Mouse (Mus musculus) spleen, postnatal 10 days (tissue): ENCODE data around the gene Ppp1r7.
"Not testable (repeated sequence)": the region's sequence is repeated elsewhere in the genome, so short reads cannot be mapped to it uniquely, and the experiment has no call there.

Experiments
- DNase-seq, 2 experiments: peaks; one replicate each; pipeline ENCODE4 v3.0.0; 2021 to 2022; ENCODE audit warnings: low spot score in 2 of 2

The Ppp1r7 gene

DNA sequence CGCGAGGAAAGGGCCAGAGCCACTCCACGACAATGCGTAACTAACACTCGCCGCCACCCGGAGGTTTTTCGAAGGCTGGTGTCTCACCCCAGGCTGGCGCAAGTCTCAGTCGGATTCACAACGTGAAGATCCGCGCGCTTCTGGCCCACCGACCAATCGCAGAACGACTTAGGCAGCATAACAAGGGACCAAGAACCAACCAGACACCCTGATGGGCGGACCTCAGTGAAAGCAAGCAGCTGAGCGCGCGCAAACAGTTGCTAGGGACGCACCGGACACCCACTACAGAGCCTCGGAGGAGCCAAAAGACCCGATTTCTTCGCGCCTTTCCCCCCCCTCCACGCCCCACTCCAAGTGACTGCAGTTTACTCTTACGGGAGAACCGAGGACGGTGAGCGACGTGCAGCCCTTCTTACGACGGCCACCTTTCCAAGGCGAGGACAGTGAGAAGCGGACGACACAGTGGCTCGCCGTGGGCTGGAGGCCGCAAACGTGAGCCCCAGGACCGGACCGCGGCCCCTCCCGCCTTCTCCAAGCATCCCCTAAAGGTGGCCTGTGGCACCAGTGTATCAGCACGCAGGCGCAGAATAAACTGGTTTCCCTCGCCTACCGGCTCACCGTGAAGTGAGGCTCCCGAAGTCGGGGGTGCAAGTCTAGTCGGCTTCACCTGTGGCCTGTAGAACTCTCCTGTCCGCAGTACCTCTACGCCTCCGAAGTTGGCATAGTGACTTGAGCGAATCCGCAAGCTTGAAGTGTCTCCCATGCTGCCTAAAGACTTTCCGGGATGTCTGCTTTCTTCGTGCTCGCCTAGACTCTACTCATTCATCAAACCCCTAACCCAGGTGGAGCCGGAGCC, at the start of gene Ppp1r7, which contains the start of gene Pask:
Gene Ppp1r7, plus strand, starts transcription at position 207 of the 856 bp plus-strand sequence.
Gene Pask, minus strand, starts transcription at position 835 of the 856 bp plus-strand sequence.
- DNase-seq = peak; percentile 86 to 95

DNA sequence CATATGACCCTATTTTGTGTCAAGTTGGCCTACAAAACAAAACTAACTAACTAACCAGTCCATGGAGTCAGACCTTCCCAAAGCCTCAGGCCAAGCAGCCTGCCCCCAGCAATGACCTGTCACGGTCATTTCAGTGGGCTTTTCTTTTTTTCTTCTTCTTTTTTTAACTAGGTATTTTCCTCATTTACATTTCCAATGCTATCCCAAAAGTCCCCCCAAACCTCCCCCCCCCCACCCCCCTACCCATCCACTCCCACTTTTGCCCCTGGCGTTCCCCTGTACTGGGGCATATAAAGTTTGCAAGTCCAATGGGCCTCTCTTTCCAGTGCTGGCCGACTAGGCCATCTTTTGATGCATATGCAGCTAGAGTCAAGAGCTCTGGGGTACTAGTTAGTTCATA, 48.2 kb upstream of the Ppp1r7 start:
- DNase-seq = not testable (repeated sequence)

DNA sequence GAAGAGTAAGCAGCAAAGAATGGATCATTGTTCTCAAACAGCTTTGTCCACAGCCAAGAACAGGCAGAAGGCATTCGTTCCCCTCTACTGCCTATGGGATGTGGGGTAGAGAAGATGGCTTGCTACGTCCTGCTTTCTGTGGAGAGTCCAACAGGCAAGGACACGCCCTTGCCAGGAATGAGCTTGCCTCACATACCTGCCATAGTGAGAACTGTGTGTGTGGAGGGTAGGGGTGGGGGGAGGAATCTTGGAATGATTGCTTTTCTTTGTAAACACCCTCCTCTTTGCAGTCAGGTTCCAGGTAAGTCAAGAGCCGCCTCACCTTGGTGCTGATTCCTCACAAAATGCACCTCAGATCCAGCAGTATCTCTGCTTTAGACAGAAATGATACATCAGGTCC, 42.9 kb upstream of the Ppp1r7 start:
- DNase-seq = no peak

DNA sequence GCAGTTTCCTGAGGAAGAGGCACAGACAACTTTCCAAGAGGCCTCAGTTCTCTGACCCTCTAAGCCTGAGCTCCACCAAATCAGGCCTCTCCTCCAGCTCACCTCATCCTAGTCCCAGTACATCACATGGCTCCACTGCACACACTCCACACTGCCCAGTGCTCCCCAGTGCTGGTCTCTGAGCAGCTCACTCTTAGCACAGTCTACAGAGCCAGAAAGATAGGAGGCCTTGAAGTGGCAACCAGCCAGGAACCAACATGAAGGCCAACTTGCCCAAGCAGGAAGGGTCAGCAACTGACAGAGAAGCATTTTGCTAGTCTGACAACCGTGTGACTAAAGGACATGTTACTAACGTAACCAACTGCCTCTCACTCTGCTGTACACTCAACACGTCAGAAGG, 42.1 kb upstream of the Ppp1r7 start:
- no peak for DNase-seq

DNA sequence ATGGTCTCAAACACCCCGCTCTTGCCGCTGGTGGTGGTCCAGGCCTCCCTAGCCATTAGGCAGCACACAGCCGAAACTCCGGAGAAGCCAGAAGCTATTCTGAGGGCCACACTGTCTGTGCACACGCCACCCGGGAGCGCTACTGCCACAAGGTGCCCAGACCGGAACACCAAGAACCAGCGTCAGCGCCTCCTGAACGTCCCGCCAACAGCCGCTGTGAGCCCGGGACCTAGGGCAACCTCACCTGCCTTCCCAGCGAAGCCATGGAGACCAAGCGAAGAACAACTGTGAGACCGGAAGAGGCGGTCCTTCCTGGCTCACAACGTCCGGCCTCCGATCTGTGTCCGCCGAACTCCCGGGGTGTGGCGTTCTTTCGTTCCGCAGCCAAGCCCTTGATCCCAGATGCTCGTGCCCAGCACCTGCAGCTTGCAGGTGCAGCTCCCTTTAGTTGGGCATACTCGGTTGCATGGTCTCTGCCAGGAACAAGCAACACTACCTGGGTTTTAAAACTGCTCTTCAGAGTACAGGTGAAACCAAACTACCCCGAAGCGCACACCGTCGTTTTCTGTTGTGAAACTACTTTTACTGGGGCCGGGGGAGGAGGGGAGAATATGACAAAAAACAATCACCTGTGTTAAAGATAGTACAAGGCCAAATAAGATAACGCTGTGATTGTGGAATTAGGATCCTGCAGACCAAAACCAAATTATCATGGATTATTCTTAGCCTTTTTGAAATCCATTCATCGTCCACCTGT, 36.9 kb upstream of the Ppp1r7 start, which contains the start of gene Mterf4:
Gene Mterf4, minus strand, starts transcription at position 335 of the 757 bp plus-strand sequence.
- DNase-seq = peak; percentile 72 to 86

DNA sequence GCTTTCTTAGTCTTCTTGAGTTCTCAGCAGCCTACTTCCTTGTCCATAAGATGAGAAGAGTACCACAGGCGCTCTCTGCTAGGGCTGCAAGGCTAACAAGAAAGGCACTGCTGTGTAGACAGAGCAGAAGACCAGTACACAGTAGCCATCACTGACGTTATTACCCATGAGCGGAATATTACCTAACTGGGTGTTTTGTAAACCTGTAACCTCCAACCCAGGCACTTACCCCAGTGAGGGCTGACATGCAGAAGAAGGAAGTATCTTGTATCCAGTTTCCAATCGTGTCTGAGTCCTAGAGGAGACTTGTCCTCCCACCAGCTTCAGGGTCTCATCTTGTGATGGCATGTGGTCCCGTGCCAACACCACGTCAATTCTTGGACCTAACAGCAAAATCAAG, 18.7 kb upstream of the Ppp1r7 start:
- DNase-seq = no peak

DNA sequence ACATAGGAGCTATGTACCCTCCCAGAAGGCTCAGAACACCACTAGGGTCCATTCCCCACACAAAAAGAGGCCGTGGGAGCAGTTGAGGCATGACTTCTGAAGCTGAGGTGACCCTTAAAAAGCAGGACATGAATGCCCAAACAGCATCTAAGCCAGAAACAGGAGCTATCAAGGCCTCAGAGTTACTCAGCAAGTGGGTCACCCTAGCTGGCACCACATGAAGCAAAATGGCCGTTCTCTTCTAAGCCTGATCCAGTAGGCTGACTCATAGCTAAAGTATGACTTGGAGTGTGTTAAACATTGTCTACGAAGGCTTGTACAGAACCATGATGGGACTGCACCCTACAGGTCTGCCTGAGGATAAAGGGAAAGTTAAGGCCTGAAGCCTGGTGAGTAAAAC, 16.2 kb upstream of the Ppp1r7 start:
- no peak for DNase-seq

DNA sequence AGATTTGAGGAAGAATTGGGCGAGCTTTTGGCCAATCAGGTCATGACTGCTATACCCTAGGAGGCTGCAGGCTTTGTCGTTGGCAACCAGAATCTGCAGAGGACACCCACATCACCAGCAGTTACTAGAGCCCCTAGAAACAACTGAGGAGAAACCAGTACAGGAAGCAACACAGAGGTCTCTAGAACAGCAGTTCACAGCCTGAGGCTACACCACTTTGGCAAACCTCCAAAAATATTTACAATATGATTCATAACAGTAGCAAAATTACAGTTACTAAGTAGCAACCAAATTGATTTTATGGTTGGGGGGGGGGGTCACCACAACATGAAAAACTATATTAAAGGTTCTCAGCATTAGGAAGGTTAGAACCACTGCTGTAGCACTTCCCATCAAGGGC, 8.0 kb upstream of the Ppp1r7 start:
- DNase-seq = no peak

DNA sequence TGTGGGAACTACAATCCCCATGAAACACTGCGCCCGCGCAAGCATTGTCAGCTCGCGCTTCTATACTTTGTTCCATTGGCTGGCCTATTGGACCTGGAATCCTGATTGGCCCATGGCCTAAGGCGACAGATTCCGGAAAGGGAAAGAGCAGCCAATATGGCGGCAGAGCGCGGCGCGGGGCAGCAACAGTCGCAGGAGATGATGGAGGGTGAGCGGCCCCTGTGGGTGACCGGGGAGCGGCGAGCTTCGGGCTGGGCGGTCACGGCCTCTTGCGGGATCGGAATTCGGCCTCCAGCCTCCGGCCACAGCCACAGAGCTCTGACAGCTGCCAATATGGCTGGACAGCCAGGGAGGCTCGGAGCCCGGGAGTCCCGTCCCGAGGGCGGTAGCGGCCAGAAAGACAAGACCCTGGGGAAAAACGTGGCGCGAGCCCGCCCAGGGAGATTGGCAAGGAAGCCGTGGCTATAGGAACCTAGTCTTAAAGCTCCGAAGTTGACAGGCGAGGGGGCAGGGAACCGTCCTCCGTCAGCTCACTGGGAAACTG, 922 bp downstream of the Ppp1r7 start:
- DNase-seq = peak in 1 of 2 experiments; percentile 94

DNA sequence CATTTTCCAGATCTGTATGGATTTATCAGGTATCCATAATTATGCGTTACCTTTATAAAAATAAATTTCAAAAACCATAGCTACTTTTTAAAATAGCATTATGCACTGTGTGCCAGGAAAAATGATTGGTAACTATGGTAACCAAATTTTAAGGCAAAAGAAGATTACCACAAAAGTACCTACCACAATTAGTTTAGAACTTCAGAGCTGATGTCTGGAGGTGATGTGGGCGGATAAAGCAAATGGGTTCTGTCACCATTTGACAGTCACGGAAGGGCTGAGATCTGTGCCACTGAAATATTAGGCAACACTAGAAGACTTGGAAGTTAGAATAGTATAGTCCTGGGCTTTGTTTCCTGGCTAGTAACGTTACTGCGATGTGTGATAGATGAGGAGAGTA, 4.5 kb downstream of the Ppp1r7 start:
- no peak for DNase-seq

DNA sequence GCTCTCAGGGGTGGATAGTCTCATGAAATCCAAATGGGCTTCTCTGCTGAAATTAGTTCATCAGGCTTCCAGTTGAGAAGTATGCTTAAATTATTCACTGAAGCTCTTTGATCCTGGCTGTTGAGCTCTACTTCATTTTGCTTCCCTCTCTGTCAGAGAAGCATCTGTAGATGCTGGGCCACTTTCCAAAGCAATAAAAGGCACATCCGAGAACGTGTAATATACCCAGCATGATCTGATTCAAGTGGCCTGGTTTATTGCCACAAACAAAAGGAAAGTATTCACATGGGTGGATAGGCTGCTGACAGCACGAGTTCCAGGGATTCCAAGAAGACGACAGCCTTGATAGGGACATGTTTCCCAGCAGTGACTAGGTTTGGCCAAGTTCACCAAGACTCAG, 7.0 kb downstream of the Ppp1r7 start:
- no peak for DNase-seq

DNA sequence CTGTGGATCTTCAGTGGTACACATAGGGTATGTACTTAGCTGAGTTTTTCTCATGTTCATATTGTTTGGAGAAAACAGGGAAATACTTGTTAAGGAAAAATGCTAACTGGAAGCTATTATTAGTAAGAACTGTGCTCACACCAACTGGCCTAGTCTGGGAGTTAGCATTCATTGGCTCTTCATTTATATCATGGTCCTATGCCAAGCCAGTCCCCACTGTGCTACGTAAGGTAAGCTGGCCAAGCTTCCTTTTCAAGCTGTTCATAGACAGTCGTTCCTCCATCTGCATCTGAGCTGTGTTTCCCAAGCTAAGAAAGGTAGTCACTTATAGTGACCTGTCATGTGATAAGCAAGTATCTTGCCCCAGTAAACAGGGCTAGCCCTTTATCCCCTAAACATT, 10.1 kb downstream of the Ppp1r7 start:
- no peak for DNase-seq

DNA sequence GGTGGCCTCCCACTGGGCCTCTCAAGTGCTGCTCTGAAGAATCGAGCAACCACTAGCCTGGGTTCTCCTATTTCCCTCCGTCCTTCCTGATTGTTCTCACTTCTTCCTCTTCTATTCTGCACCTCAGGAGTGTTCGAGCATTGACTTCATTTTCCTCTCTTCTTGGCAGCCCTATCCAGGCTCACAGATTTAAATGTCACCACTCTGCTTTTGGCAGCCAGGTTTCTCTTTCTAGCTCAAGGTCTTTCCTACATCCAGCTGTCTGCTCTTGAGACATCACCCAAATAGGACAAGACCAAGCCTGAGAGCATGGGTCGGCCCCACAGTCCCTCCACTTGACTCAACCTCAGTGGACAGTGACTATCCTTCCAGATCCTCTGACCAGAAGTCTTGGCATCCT, 20.0 kb downstream of the Ppp1r7 start:
- DNase-seq = no peak

DNA sequence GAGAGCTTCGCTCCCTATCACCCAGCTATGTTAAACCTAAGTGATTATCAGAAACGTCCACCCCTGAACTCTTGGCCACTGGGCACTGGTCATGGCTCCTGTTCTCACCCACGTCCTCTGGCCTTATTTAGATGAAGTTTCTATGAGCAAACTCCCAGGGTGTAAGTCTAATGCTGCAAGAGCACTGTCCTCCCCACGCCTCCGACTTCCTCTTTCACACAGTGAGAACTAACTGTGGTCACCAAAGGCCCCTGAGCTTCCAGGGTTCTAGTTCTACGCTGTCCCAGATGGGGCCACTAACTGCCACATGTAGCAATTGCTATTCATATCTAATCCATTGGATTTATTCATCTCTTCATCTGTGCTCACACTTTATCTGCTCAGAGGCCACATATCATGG, 23.0 kb downstream of the Ppp1r7 start:
- DNase-seq = no peak

DNA sequence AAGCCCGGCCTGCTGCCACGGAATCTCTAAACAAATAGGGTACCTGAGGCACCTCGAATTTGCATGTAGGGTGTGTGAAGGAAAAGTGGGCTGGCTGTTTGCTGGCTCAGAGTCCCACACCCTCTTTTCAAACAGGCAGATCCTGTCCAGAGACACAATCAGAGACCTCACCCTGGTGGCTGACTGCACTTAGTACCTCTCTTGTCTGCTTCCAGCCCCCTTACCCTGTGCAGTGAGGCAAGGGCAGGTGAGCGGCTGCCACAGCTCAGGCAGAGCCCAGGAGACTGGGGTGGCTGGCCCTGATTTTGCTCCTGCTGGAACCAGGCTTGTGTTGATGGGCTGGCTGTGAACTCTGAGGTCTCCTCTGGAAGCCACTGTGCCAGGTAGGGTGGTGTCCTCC, 31.0 kb downstream of the Ppp1r7 start, which contains the start of gene Ano7:
Gene Ano7, plus strand, starts transcription at position 266 of the 400 bp plus-strand sequence.
- DNase-seq = no peak

DNA sequence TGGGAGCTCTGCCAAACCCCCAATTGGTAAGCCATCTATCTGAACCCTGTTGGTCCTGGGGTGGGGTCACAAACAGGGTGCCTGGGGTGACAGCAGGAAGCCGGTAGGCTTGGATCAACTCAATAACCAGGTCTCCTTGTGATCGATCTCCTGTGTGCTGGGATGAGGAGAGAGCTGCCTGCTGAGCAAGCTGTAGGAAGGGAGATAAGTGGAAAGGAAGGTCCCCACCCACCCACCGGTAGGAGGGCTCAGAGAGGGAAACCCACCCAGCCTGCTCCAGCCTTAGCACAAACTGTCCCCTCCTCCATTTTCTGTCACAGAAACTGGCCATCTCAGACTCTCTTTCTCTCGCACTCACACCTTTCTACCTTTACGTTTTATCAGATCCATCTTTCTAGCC, 34.7 kb downstream of the Ppp1r7 start:
- DNase-seq = no peak

DNA sequence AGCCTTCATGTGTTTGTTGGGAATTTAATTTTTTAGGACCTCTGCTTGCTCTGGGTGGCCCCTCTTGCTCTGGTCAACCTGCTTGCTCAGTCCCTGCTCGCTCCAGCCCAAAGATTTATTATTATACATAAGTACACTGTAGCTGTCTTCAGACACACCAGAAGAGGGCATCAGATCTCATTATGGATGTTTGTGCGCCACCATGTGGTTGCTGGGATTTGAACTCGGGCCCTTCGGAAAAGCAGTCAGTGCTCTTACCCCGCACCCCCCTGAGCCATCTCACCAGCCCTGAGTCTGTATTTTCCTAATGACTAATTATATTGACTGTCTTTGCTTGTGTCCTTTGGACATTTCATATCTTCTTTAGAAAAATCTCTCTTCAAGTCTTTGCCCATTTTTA, 36.5 kb downstream of the Ppp1r7 start:
- no peak for DNase-seq

DNA sequence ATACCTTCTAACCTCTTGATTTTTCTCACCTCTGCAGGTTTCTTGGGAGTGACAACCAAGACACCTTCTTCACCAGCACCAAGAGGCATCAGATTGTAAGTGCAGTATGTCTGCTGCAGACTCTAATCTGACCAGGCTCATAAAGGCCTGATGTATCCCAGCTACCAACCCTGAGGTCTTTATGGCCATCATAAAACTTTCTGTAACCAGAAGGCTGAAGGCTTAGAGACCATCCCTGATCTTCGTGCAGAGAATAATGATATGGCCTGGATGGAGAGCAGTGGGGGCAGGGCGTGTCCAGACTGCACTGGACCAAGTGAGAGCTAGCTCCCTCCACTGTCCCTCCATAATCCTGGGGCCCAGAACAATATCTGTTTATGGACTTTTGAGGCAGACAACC, 44.5 kb downstream of the Ppp1r7 start:
- DNase-seq = no peak

DNA sequence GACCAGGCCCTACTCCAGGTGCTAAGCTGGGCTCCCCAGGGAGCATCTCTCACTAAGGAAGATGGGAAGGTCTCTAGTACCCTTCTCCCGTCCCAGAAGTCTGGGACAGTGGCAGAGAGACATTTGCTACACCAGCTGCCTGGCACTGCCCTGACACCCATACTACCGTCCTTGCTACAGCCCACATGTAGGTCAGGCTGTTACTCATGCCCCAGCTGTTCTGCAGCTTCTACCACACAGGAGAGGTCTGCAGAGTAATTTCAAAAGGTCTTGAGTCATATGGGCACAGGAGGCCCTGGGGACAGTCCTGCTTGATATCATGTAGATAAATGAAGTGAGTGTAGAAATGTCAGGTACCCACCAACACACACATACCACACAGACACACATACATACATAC, 46.3 kb downstream of the Ppp1r7 start:
- no peak for DNase-seq

DNA sequence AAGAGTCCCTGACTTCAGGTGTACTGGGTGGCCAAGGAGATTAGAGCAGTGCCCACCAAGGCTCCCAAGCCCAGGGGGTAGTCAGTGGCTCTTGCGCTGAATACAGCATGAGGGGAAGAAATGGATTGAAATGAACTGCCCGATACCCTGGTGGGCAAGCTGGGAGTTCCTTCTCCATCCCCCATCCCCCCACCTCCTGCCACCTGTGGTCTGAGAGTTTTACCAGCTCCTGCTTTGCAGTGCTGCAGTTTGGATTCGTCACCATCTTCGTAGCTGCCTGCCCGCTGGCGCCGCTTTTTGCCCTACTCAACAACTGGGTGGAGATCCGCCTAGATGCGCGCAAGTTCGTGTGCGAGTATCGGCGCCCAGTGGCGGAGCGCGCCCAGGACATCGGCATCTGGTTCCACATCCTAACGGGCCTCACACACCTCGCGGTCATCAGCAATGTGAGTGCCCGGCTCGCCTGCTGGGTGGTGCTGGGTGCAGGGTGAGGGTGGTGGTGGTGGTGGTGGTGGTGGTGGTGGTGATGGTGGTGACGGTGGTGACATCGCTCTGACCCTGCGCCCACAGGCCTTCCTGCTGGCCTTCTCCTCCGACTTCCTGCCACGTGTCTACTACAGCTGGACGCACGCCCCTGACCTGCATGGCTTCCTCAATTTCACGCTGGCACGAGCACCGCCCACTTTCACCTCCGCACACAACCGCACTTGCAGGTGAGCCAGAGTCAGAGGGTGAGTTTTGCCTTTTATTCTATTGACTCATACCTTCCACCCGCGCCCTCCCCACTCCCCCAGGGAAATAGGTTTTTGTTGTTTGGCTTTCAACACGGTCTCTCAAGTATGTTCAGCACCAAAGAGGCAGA, 58.8 kb downstream of the Ppp1r7 start:
- DNase-seq = peak in 1 of 2 experiments; percentile 44

DNA sequence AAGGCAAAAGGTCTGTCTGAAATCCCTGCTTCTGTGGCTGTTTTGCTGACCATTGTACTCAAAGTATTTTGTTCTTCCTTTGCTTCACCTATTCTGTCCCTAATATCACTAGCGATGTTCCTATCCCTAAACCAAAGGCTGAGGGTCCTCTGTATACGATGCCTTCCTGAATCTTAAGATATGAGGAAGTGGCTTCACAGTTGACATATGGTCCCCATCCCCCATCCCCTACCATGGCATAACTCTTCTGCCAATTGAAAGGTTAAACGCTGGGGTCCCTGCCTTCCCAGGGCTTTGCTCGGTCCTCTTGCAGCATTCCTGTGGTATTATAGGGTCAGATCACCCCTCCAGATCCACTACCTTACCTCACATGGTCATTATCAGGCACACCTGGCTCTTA, 60.7 kb downstream of the Ppp1r7 start:
- no peak for DNase-seq
